Mouse (Mus musculus) liver, embryonic 16.5 days (tissue): ENCODE data around the gene Rela. TPM values are rescaled to one million over a fixed set of nuclear protein-coding genes. Genes with fewer than 3 reads are reported as not detected.
"Not testable (repeated sequence)": the region's sequence is repeated elsewhere in the genome, so short reads cannot be mapped to it uniquely, and the experiment has no call there.

Experiments
- ATAC-seq: fragments of 200-750 bp; cut with Nextera tagmentation; 2 replicates; pipeline ENCODE4 v1.8.0; 2017; ENCODE audit warnings: low read depth, mild to moderate bottlenecking, moderate number of reproducible peaks, moderate library complexity
- H3K27ac ChIP-seq: fragments of 300-500 bp; sonication (generic); 2 replicates; pipeline ENCODE4 v1.5.1; 2014; ENCODE audit warnings: mild to moderate bottlenecking, low read length
- H3K27me3 ChIP-seq: fragments of 300-500 bp; sonication (generic); 2 replicates; pipeline ENCODE4 v1.6.1; 2014; ENCODE audit warnings: low read depth, low read length, mixed read lengths; ENCODE audit not compliant: control insufficient read depth, insufficient read depth
- H3K36me3 ChIP-seq: fragments of 300-500 bp; sonication (generic); 2 replicates; pipeline ENCODE4 v1.6.1; 2014; ENCODE audit warnings: mild to moderate bottlenecking; ENCODE audit not compliant: control insufficient read depth, insufficient read depth
- H3K4me1 ChIP-seq: fragments of 300-500 bp; sonication (generic); 2 replicates; pipeline ENCODE4 v1.6.1; 2014; ENCODE audit warnings: low read depth, low read length, mixed read lengths; ENCODE audit not compliant: control insufficient read depth
- H3K4me2 ChIP-seq: fragments of 300-500 bp; sonication (generic); 2 replicates; pipeline ENCODE4 v1.6.1; 2014; ENCODE audit warnings: low read depth, low read length, mixed read lengths
- H3K4me3 ChIP-seq: fragments of 300-500 bp; sonication (generic); 2 replicates; pipeline ENCODE4 v1.5.1; 2014; ENCODE audit warnings: low read depth, mild to moderate bottlenecking, low read length
- H3K9ac ChIP-seq: fragments of 300-500 bp; sonication (generic); 2 replicates; pipeline ENCODE4 v1.6.1; 2014; ENCODE audit warnings: low read depth, low read length
- H3K9me3 ChIP-seq: fragments of 300-500 bp; sonication (generic); replicated peaks from 2 replicates; pipeline ENCODE4 v1.6.1; 2016; ENCODE audit warnings: low read length; ENCODE audit not compliant: control insufficient read depth
- WGBS: fragments of 180-500 bp; shearing (Covaris S2); extraction: QIAGEN DNeasy Blood & Tissue Kit; methylation state at CpG from one replicate; pipeline ENCODE4 v1.1.7; 2014; ENCODE audit not compliant: insufficient replicate concordance; 5-methylcytosine and 5-hydroxymethylcytosine counted together
- polyA plus RNA-seq: library from polyadenylated mRNA; unstranded; fragments of >200 nt; fragmentation: Nextera tagmentation; extraction: Ambion mirVana; gene quantifications from 2 replicates; pipeline ENCODE4 v1.2.1, GENCODE M21; 2015

The Rela gene
- polyA plus RNA-seq, 1 experiment from 2014 or later: 23.6 TPM

DNA sequence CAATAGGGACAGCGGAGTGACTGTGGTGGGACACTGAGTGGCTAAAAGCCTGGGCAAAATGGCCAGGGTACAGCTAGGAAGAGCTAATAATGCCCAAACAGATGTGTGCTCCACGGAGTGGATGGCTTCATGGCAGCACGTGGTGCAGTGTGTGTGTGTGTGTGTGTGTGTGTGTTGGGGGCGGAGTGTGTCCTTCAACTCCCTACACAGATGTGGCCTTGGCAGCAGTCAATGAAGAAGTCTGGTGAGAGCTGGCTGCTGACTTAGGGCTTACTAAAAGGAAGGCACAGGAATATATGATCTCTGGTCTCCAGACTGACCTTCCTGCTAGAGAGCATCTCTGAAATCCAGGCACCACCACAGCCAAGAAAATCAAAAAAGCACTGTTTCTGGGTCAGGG, 31.1 kb downstream of the Rela start:
- Histone ChIP-seq H3K27me3 (no peaks in the 10 kb centered on the region), H3K4me1 (peaks cover 34% of the 10 kb centered on the region), H3K27ac (peak overlapping the region; percentile 43; the same call in 1 of the 2 replicates), H3K9me3 (no peaks in the 10 kb centered on the region), H3K9ac (no peak overlapping the region), H3K36me3 (peaks cover 36% of the 10 kb centered on the region), H3K4me3 (no peak overlapping the region), H3K4me2 (no peak overlapping the region)
- ATAC-seq: no peak
- 80% methylated on average over 4 of the region's 4 CpGs for WGBS

- Histone ChIP-seq H3K9ac (no peak overlapping the region), H3K4me3 (no peak overlapping the region), H3K4me2 (no peak overlapping the region), H3K27ac (no peak overlapping the region), H3K9me3 (no peaks in the 10 kb centered on the region), H3K27me3 (no peaks in the 10 kb centered on the region), H3K4me1 (no peaks in the 10 kb centered on the region), H3K36me3 (peaks cover 60% of the 10 kb centered on the region)
- ATAC-seq: no peak
- 86% methylated on average over 4 of the region's 4 CpGs for WGBS
Observed at GRCm38 (mm10) chr19:5680432-5680831, 43.1 kb downstream of the Rela start.

DNA sequence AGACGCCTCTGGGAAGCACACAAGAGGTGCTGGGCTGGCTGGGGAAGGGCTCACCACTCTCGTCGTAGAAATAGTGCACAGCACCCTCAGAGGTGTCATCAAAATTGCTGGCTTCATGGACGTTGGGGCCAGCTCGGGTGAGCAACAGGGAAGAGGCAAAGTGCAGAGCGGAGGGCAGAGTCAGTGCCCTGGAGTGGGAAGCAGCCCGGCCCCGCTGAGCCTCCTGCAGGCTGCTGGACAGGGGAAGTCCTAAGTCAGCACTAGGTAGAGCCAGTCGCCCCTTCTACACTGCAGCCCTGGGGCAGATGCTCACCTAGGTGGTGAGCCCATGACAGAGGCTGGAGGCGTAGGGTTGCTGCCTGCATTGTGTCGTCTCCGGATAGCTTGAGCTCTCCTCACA, 47.0 kb downstream of the Rela start:
- Histone ChIP-seq H3K9ac (no peak overlapping the region), H3K27ac (no peak overlapping the region), H3K27me3 (no peaks in the 10 kb centered on the region), H3K4me3 (no peak overlapping the region), H3K9me3 (no peaks in the 10 kb centered on the region), H3K36me3 (peaks cover 42% of the 10 kb centered on the region), H3K4me2 (no peak overlapping the region), H3K4me1 (peaks cover 25% of the 10 kb centered on the region)
- no peak for ATAC-seq
- 86% methylated on average over 12 of the region's 12 CpGs for WGBS

DNA sequence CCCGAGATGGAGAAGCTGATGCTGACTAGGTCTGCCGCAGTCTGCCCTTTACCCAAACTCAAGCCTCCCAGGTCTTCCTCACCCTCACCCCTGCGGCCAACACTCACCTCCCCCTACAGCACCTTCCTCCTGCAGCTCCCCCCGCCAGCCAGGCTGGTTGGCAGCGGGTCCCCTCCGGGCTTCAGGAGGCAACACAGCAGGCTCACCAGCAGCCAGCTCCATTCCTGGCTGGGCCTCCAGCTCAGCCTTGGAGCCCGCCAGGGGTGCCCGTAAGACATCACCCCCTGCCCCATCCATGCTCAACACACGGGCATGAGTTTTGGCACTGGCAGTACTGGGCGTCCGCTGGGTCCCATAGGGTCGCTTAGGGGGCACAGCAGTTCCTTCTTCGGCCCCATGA, 47.7 kb downstream of the Rela start:
- Histone ChIP-seq H3K9me3 (no peaks in the 10 kb centered on the region), H3K27ac (no peak overlapping the region), H3K36me3 (peaks cover 39% of the 10 kb centered on the region), H3K4me3 (no peak overlapping the region), H3K9ac (no peak overlapping the region), H3K4me2 (no peak overlapping the region), H3K4me1 (peaks cover 27% of the 10 kb centered on the region), H3K27me3 (no peaks in the 10 kb centered on the region)
- no peak for ATAC-seq
- WGBS: 90% methylated on average over 13 of the region's 13 CpGs

DNA sequence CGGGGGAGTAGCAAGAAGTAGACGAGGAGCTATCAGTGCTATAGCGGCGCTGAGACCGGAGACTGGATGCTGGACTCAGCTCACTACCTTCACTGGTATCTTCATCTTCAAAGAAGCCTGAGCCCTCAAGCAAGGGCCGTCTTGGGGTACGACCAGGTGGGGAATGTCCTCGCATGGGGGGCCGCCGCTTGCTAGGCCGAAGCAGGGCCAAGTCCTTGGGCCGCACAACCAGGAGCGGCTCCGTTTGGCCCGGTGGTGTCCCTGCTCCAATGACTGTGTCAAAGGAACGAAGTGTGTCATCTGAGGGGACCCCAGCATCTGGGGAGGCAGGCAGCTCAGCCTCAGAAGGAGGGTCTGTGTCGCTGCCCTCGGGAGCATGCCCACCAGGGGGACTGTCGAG, 48.1 kb downstream of the Rela start:
- Histone ChIP-seq H3K4me1 (peaks cover 31% of the 10 kb centered on the region), H3K27ac (no peak overlapping the region), H3K27me3 (no peaks in the 10 kb centered on the region), H3K9ac (no peak overlapping the region), H3K36me3 (peaks cover 39% of the 10 kb centered on the region), H3K4me2 (no peak overlapping the region), H3K4me3 (no peak overlapping the region), H3K9me3 (no peaks in the 10 kb centered on the region)
- no peak for ATAC-seq
- WGBS: 90% methylated on average over 19 of the region's 19 CpGs

GRCm38 (mm10) chr19:5685861-5686260, 48.6 kb downstream of the Rela start:
- Histone ChIP-seq H3K4me1 (peaks cover 36% of the 10 kb centered on the region), H3K4me2 (peak overlapping the region; percentile 52), H3K9ac (peak overlapping the region; percentile 51; the same call in 1 of the 2 replicates), H3K4me3 (no peak overlapping the region; the same call in 1 of the 2 replicates), H3K27ac (peak overlapping the region; percentile 61), H3K27me3 (no peaks in the 10 kb centered on the region), H3K36me3 (peaks cover 39% of the 10 kb centered on the region), H3K9me3 (no peaks in the 10 kb centered on the region)
- WGBS: 91% methylated on average over 11 of the region's 11 CpGs
- no peak for ATAC-seq

- Histone ChIP-seq H3K36me3 (peaks cover 36% of the 10 kb centered on the region), H3K9me3 (no peaks in the 10 kb centered on the region), H3K4me2 (peak overlapping the region; percentile 52), H3K27ac (peak overlapping the region; percentile 61), H3K4me3 (peak overlapping the region; percentile 27), H3K9ac (peak overlapping the region; percentile 51), H3K4me1 (peaks cover 41% of the 10 kb centered on the region), H3K27me3 (no peaks in the 10 kb centered on the region)
- no peak for ATAC-seq
- 39% methylated on average over 13 of the region's 13 CpGs for WGBS
Observed at GRCm38 (mm10) chr19:5686437-5686836, 49.2 kb downstream of the Rela start.

- H3K36me3 ChIP-seq: peaks cover 36% of the 10 kb centered on the region
- peaks cover 47% of the 10 kb centered on the region for H3K4me1 ChIP-seq
- peak overlapping the region; percentile 97 for H3K27ac ChIP-seq
Observed at GRCm38 (mm10) chr19:5686954-5687353, 49.7 kb downstream of the Rela start.

GRCm38 (mm10) chr19:5687738-5688137, 50.5 kb downstream of the Rela start:
- WGBS: 23% methylated on average over 9 of the region's 9 CpGs
- Histone ChIP-seq H3K9me3 (no peaks in the 10 kb centered on the region), H3K4me2 (peak overlapping the region; percentile 100), H3K27me3 (no peaks in the 10 kb centered on the region), H3K27ac (peak overlapping the region; percentile 97), H3K4me1 (peaks cover 54% of the 10 kb centered on the region), H3K36me3 (peaks cover 32% of the 10 kb centered on the region), H3K9ac (peak overlapping the region; percentile 99), H3K4me3 (peak overlapping the region; percentile 95)
- ATAC-seq: no peak

More at GRCm38 (mm10) chr19:5686954-5687353, 49.7 kb downstream of the Rela start:
- H3K9me3 ChIP-seq, H3K27me3 ChIP-seq, ATAC-seq: not testable (repeated sequence)
- 76% methylated on average over 12 of the region's 12 CpGs for WGBS
- peak overlapping the region; percentile 95 for H3K4me3 ChIP-seq
- H3K4me2 ChIP-seq: peak overlapping the region; percentile 100
- peak overlapping the region; percentile 99; the same call in 1 of the 2 replicates for H3K9ac ChIP-seq
